Mouse (Mus musculus): Measurements from ENCODE around the gene Vax1.

Vax1 gene

GRCm38 (mm10) chr19:59169936-59170765 lies at the start of gene Vax1:
Gene Vax1, minus strand, starts transcription at chr19:59170056.
- no peak for DNase-seq (ENCODE audit: low spot score)

- no peak for DNase-seq (ENCODE audit: low spot score)
Measured at GRCm38 (mm10) chr19:59218991-59219390, 49.1 kb upstream of the Vax1 start, which contains the start of gene Kcnk18. Gene Kcnk18, plus strand, starts transcription at chr19:59219214.

DNA sequence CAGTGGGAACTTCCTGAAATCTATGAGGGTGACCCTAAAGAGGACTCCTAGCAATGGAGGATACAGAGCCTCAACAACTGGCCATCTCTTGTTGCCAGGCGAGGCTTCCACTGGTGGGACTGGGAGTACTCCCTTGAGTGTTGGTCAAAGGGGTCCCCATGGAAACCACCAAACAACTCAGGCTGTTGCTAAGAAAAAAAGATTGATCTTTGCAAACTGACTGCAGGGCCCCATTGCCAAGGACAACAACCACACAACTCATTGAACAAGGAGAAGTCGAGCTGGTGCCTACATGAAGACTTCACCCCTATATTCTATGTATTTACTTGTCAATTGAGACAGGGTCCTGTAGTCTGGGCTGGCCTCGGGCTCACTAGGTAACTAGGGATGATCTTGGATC lies 47.0 kb upstream of the Vax1 start:
- no peak for DNase-seq (ENCODE audit: low spot score)

DNA sequence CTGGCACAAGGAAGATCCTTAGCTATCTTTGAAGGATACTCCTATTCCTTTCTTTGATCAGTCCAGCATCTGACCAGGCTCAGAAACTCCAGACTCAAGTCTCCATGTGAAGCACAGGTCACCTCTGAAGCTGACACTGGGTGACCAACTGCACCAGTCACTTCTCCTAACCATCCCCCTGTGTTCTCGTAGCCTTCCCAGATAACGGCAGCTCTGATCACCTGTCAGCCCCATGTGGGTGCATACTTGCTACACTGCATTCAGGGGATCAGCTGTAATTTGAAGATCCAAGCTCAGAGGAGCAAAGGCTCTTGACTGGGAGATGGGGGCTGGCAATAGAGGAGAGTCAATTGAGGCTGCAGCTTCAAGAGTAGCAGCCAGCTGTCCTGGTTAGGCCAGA lies 39.1 kb upstream of the Vax1 start:
- DNase-seq (ENCODE audit: low spot score): no peak

DNA sequence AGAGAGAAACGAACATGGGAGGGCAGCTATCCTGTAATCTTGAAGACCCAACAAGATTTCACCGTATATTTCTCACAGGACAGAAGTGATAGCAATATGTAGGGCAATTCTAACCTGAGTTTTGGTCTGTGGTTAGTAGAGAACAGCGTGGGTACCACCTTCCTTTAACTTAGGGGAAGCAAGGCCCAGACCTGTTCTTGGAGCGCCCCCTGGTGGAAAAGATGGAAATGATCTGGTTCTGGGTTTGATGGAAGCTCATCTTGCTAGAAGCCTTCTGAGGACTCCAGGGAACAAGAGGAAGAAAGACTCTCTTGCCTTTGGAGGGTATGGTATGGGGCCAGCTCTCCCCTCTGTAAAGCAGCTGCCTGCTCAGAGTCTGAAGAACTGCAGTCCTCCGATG lies 38.6 kb upstream of the Vax1 start:
- DNase-seq (ENCODE audit: low spot score): no peak

GRCm38 (mm10) chr19:59198161-59198560 lies 28.3 kb upstream of the Vax1 start:
- no peak for DNase-seq (ENCODE audit: low spot score)

DNA sequence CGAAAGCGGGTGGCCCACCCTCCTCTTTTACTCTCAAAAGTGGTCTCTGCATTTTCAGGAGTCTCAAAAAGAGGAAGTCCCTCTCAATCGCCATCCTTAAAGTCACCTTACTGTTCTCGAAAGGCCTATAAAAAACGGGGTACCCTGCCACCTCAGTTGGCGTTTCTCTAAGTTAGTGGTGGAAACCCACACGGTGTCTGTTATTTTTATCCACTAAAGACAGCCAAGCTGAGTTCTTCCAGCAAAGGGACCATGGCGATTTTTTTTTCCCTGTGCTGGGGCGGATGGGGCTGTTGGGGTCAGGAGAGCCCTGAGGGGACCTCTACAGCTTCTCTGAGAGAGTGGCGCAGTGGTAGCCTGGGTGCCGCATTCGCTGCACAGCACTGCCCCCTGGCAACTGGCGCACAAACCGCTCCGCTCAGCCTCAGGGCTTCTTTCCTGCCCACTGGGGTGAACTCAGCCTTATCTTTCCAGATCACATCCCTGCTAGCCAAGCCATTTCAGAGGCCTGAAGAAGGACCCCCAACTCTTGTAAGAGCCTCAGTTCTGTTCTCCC lies 26.3 kb upstream of the Vax1 start:
- DNase-seq (ENCODE audit: low spot score): no peak

DNA sequence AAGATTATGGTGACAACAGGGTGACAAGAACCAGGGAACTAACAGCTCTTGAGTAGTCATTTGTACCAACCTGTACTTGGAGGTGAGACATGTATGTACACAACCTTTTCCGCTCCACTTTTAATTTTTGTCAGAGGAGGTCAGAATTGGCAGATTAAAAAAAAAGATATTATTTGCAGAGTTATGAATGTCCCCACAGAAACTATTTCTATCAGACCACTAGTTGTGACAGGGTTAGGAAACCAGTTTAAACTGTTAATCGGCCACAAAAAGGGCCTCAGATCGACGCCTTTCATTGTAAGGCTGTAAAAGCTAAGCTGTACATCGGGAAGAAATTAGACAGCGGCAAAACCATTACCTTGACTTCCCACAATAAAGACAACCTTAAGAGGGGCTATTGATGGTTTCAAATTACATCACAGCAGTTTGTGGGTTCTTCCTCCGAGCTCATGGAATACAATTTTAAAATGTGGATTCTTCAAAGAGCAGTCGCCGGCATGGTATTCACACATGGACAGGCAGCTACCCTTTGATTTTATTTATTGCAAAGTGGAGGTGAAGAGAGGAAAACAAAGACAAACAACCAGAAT lies 25.4 kb upstream of the Vax1 start:
- DNase-seq (ENCODE audit: low spot score): no peak

DNA sequence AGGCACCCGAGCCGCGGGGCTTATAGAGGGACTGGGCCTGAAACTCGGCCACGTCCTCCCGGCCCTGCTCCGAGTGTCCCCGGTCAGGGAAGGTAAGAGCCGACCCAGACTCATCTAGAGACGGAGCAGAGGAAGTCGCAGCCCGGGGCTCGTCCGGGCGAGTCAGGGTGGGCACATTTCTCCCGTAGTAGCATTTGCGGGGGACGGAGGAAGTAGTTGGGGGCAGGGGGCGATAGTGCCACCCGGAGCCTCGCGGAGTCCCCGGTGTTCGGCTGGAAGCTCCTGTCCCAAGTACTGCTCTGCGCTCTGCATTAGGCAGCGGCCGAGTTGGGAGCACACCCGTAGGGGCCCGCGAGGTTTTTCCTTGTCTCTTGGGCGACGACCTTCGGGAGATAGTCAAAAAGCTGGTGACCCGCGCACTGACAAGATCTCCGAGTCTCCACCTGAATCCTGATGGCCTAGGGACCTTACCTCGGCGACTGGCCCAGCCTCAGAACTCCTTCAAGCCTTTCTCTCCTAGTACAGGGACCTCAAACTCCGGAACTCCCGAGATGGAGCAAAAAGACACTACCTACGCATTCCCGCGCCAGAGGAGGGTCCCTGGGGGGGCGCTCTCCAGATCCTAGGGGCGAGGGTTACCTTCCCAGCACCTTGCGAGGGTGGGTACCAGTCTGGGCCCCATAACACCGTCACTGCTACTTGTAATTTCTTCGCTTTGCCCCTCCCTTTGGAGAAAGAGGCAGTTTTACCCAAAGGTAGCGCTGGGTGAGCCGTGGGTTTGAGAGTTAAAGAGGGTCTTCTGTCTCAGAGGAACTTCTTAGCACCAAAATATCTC lies 24.3 kb upstream of the Vax1 start:
- no peak for DNase-seq (ENCODE audit: low spot score)

DNA sequence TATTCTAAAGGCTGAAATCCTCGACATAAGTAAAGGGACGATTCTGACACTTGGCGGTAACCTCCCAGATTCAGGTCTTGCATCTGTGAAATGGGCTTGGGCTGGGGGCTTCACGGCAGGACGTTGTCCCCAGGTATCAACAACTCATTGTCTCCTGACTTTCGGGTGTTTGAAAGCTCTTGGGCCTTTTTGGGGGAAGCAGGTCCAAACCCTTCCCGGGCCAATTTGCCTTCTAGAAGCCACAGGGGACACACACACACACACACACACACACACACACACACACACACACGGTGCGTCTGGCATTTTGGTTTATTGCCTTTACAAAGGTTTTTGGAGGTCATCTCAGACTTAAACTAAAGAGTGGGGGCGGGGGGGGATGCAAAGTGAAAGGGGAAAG lies 23.6 kb upstream of the Vax1 start:
- no peak for DNase-seq (ENCODE audit: low spot score)

DNA sequence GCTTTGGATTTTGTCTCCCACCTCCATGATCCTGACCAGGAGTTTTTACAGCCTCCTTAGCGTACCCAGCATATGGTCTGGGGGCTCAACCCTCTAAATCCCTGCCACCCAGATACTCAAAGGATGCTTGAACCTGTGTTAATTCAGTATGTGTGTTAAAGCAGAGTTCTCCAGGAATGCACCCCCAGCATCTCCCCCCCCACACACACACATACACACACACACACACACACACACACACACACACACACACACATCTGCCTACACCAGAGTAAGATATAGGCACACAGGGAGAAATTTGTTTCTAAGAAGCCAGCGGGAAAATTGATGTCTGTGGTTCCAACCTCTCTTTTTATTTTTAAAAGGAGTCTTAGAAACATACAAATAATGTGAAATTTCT lies 22.6 kb upstream of the Vax1 start:
- DNase-seq (ENCODE audit: low spot score): no peak

DNA sequence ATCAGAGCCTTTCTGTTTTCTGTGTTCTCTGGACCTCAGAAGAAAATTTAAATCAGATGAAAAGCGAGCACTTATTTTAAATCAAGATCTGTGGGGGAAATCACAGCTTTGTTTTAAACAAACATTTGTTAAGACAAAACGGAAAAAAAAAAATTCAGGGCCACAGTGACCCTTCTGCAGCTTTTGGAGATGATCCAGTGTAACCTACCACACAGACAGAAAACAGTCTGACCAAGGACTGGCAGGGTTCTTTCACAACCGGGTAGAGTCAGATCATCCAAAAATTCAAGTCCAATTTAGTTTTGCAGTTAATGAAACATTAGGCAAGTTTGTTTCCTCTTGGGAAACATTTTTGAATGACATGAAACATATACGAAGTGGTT lies 21.3 kb upstream of the Vax1 start:
- no peak for DNase-seq (ENCODE audit: low spot score)

GRCm38 (mm10) chr19:59190431-59191122 lies 20.7 kb upstream of the Vax1 start:
- no peak for DNase-seq (ENCODE audit: low spot score)

- DNase-seq (ENCODE audit: low spot score): no peak
Measured at GRCm38 (mm10) chr19:59188981-59189380, 19.1 kb upstream of the Vax1 start.

DNA sequence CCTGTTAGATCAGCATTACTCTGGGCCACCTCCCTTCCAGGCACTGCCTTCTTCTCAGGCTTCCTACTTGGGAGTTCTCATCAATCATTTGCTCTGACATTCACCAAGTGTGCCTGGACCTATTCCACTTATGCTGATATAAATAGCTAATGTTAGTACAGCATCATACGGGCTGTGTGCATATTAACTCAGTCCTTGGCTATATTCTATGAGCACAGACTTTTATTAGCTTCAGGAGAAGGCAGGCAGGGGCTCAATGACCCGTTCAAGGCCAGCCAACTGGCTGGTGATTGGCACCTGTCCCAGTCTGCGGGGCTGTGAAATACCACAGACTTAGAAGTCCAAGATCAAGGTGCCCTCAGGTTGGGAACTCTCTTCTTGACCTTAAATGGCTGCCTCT lies 14.1 kb upstream of the Vax1 start:
- DNase-seq (ENCODE audit: low spot score): no peak

- no peak for DNase-seq (ENCODE audit: low spot score)
Measured at GRCm38 (mm10) chr19:59173341-59174015, 3.6 kb upstream of the Vax1 start.

DNA sequence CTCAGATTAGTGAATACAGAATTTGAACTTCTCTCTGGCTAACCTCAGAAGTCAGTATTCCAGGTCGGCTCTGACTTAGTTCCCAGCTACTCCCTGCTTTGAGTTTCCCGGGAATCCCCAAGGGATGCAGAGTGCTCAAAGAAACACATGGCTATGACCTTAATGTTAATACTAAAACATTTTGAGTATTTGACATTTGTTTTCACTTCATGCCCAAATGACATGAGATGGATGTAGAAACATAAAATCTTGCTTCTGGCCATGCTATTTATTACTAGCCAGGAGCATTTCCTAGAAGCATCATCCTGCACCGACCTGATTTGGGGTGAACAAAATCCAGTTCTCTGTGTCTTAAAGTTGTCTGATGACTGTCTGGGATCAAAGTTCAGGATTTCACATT lies 2.9 kb upstream of the Vax1 start:
- DNase-seq (ENCODE audit: low spot score): no peak

GRCm38 (mm10) chr19:59171871-59172245 lies 2.0 kb upstream of the Vax1 start:
- no peak for DNase-seq (ENCODE audit: low spot score)

DNA sequence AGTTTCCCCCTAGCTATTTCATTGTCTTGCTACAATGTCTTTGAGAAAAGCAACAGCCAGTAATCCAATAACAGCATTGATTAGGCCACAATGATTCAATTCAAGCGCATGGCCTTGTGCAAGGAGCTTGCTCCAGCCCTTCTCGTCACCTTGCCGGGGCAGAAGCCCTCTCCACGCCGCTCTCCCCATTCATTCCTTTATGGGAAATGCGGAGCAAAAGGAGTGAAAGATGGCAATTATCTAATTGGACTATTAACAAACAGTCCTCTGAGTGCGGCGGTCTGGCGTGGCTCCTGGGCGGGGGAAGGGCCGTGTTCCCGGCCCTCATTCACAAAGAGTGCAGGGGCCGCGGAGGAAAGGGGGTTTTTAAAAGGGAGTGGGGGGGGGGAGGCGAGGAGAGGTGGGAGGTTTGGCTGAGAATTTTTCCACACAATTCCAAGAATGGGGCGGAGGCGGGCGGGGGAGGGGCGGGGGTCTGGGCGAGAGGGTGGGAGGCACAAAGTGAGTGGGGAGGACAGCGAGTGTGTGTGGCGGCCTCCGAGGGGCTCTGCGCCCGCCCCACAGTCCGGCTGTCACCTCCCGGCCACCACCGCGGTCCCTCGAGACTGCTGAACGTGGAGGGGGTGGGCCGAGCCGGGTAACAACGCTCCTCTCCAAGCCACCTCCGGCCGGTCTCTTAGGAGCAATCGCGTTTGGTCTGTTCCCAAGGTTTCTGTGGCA lies 1.5 kb upstream of the Vax1 start:
- DNase-seq (ENCODE audit: low spot score): no peak

DNA sequence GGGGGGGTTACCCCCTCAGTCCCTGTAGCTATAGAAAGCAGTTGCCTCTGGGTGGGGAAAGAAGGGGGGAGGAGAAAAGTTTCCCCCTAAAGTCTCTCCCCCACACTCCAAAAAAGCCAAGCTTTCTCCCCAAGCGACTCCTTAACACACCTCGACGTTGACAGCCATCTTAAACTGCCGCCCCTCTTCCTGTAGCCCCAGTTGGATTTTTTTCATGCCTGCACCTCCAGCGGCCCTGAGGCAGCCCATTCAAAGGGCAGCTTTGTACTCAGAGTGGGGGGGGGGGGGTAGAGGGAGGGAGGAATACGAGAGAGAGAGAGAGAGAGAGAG lies 875 bp upstream of the Vax1 start:
- DNase-seq (ENCODE audit: low spot score): no peak
